Mouse (Mus musculus) heart, adult 2 months (tissue): ENCODE results near the gene Srpk1. TPM values are rescaled to one million over a fixed set of nuclear protein-coding genes. Genes with fewer than 3 reads are reported as not detected.

ENCODE experiments used
- DNase-seq, 2 experiments: peaks; one replicate each; pipeline ENCODE4 v3.0.0; 2021
- H3K27ac ChIP-seq: fragments of 200-600 bp; 2 replicates; pipeline ENCODE4 v1.8.1; 2022
- H3K27me3 ChIP-seq: fragments of 200-500 bp; 2 replicates; pipeline ENCODE4 v1.6.1; 2012; ENCODE audit warnings: mild to moderate bottlenecking, low read length, inconsistent platforms, mixed read lengths; ENCODE audit not compliant: control insufficient read depth, insufficient read depth
- H3K36me3 ChIP-seq: fragments of 200-500 bp; 2 replicates; pipeline ENCODE4 v1.6.1; 2012; ENCODE audit warnings: low read length, inconsistent platforms; ENCODE audit not compliant: control insufficient read depth, insufficient read depth
- H3K4me1 ChIP-seq: fragments of 200-500 bp; 2 replicates; pipeline ENCODE4 v1.6.1; 2011; ENCODE audit warnings: low read length; ENCODE audit not compliant: control insufficient read depth, insufficient read depth
- H3K4me3 ChIP-seq: fragments of 200-600 bp; 2 replicates; pipeline ENCODE4 v1.8.1; 2022
- H3K79me2 ChIP-seq: fragments of 200-500 bp; replicated peaks from 2 replicates; pipeline ENCODE4 v1.6.1; 2012; ENCODE audit warnings: mild to moderate bottlenecking, inconsistent platforms, low read length, moderate library complexity, mixed read lengths; ENCODE audit not compliant: control insufficient read depth, insufficient read depth
- H3K9ac ChIP-seq: fragments of 200-500 bp; 2 replicates; pipeline ENCODE4 v1.6.1; 2012; ENCODE audit warnings: low read depth, mild to moderate bottlenecking, control low read depth, inconsistent platforms, low read length, mixed read lengths
- CTCF ChIP-seq: fragments of 200-600 bp; IDR thresholded peaks from 2 replicates; pipeline ENCODE4 v1.8.1; 2022; ENCODE audit warnings: antibody characterized with exemption, mild to moderate bottlenecking, moderate library complexity
- EP300 ChIP-seq: fragments of 200-500 bp; IDR thresholded peaks from 2 replicates; pipeline ENCODE4 v1.6.1; 2011; ENCODE audit warnings: low read depth, low read length, control low read depth; ENCODE audit not compliant: insufficient read depth
- POLR2A ChIP-seq: fragments of 200-500 bp; IDR thresholded peaks from 2 replicates; pipeline ENCODE4 v1.6.1; 2011; ENCODE audit warnings: mild to moderate bottlenecking, low read depth, low read length, control low read depth; ENCODE audit not compliant: insufficient read depth
- WGBS: fragments of 180-500 bp; shearing (Covaris S2); methylation state at CpG from one replicate; pipeline ENCODE4 v1.1.7; 2018; 5-methylcytosine and 5-hydroxymethylcytosine counted together
- intact Hi-C: fragments of 180-260 bp; cut with DNase I; formaldehyde crosslinking; loops from one replicate; pipeline ENCODE4 v1.15.1; 2025
- long read RNA-seq: library from polyadenylated mRNA; stranded (forward); transcript quantifications from one replicate; pipeline ENCODE4 v2.0.0, GENCODE M21; 2021
- polyA plus RNA-seq: library from polyadenylated mRNA; depleted of rRNA; stranded (reverse); fragments of >200 nt; gene quantifications from 2 replicates; pipeline ENCODE4 v1.2.3, GENCODE M21; 2012; rRNA removed
- total RNA-seq, 2 experiments: library from RNA; stranded (reverse); gene quantifications; 2 replicates each; pipeline ENCODE4 v1.2.3; 2021

The Srpk1 gene
- total RNA-seq, result 10 to 100 TPM; 32.1 to 32.6 TPM
- 11.9 and 19.6 TPM in 2 replicates for polyA plus RNA-seq
- long read RNA-seq, full-length matches to known transcripts, result 20 of 34 reads
- long read RNA-seq, partial matches to known transcripts, result 3 of 34 reads
- long read RNA-seq, other reads (novel, unspliced or antisense), result 11 of 34 reads

GRCm38 (mm10) chr17:28622300-28622759 lies at the start of gene Srpk1:
TSS of gene Srpk1 (minus strand) at chr17:28622709.
- peak within 1 kb of the TSS; percentile 89 for H3K27ac ChIP-seq
- H3K27me3 ChIP-seq, result no peaks in the 10 kb centered on the region
- intact Hi-C loops, result loop anchor here (5.0 kb wide), 1 partner anchor 70 kb away; the partner anchor contains the start of genes Mapk14 and Slc26a8
- TF ChIP-seq CTCF, result no peak
- peak; percentile 63 for TF ChIP-seq POLR2A
- peak within 1 kb of the TSS; percentile 87 for H3K9ac ChIP-seq
- H3K79me2 ChIP-seq, result peaks cover 4% of the 10 kb centered on the region
- DNase-seq, result peak; percentile 94
- H3K36me3 ChIP-seq, result no peaks in the 10 kb centered on the region
- peak within 1 kb of the TSS; percentile 98 for H3K4me3 ChIP-seq
- WGBS, result under 1% methylated on average over 50 of the region's 53 CpGs
- no peaks in the 10 kb centered on the region for H3K4me1 ChIP-seq

GRCm38 (mm10) chr17:28659564-28659963 lies 37.1 kb upstream of the Srpk1 start:
- no peak overlapping the region for H3K27ac ChIP-seq
- no peaks in the 10 kb centered on the region for H3K36me3 ChIP-seq
- H3K4me1 ChIP-seq, result no peaks in the 10 kb centered on the region
- no peaks in the 10 kb centered on the region for H3K79me2 ChIP-seq
- no peak for DNase-seq
- intact Hi-C loops, result no loop called here
- no peaks in the 10 kb centered on the region for H3K27me3 ChIP-seq
- no peak overlapping the region for H3K9ac ChIP-seq
- WGBS, result 36% methylated on average over 6 of the region's 6 CpGs
- TF ChIP-seq CTCF (no peak), EP300 (no peak), POLR2A (no peak)
- H3K4me3 ChIP-seq, result no peak overlapping the region

- H3K4me3 ChIP-seq, result no peak overlapping the region
- no peak for DNase-seq
- WGBS, result 22% methylated on average over 4 of the region's 4 CpGs
- TF ChIP-seq CTCF (no peak), EP300 (no peak), POLR2A (no peak)
- no peaks in the 10 kb centered on the region for H3K36me3 ChIP-seq
- no peaks in the 10 kb centered on the region for H3K4me1 ChIP-seq
- H3K9ac ChIP-seq, result no peak overlapping the region
- no peak overlapping the region for H3K27ac ChIP-seq
- intact Hi-C loops, result no loop called here
- H3K79me2 ChIP-seq, result no peaks in the 10 kb centered on the region
- no peaks in the 10 kb centered on the region for H3K27me3 ChIP-seq
These were observed 35.4 kb upstream of the Srpk1 start for GRCm38 (mm10) chr17:28657936-28658335.

GRCm38 (mm10) chr17:28650268-28650667 lies 27.8 kb upstream of the Srpk1 start:
- H3K27me3 ChIP-seq, result no peaks in the 10 kb centered on the region
- intact Hi-C loops, result no loop called here
- H3K9ac ChIP-seq, result no peak overlapping the region
- TF ChIP-seq CTCF, result no peak
- TF ChIP-seq POLR2A, result no peak
- no peak for TF ChIP-seq EP300
- H3K4me1 ChIP-seq, result no peaks in the 10 kb centered on the region
- no peak overlapping the region for H3K27ac ChIP-seq
- no peak for DNase-seq
- no peak overlapping the region for H3K4me3 ChIP-seq
- 60% methylated on average over 3 of the region's 3 CpGs for WGBS
- H3K79me2 ChIP-seq, result no peaks in the 10 kb centered on the region
- H3K36me3 ChIP-seq, result no peaks in the 10 kb centered on the region

GRCm38 (mm10) chr17:28648607-28649370 lies 26.3 kb upstream of the Srpk1 start:
- Histone ChIP-seq H3K36me3 (no peaks in the 10 kb centered on the region), H3K27me3 (no peaks in the 10 kb centered on the region), H3K9ac (no peak overlapping the region), H3K27ac (no peak overlapping the region), H3K79me2 (no peaks in the 10 kb centered on the region), H3K4me1 (no peaks in the 10 kb centered on the region), H3K4me3 (no peak overlapping the region)
- TF ChIP-seq CTCF, result peak; percentile 65
- TF ChIP-seq POLR2A, result no peak
- peak in 1 of 2 experiments; percentile 13 for DNase-seq
- 38% methylated on average over 6 of the region's 6 CpGs for WGBS
- intact Hi-C loops, result loop anchor here (5.0 kb wide), 1 partner anchor 101 kb away; the partner anchor contains the start of gene Clpsl2

GRCm38 (mm10) chr17:28646221-28646620 lies 23.7 kb upstream of the Srpk1 start:
- H3K27me3 ChIP-seq, result no peaks in the 10 kb centered on the region
- no peak overlapping the region for H3K4me3 ChIP-seq
- no peak overlapping the region for H3K9ac ChIP-seq
- no peaks in the 10 kb centered on the region for H3K79me2 ChIP-seq
- intact Hi-C loops, result loop anchor here (5.0 kb wide), 1 partner anchor 99 kb away; the partner anchor contains the start of gene Clpsl2
- no peak overlapping the region for H3K27ac ChIP-seq
- H3K36me3 ChIP-seq, result no peaks in the 10 kb centered on the region
- no peak for DNase-seq
- 71% methylated on average over 3 of the region's 3 CpGs for WGBS
- TF ChIP-seq CTCF (no peak), EP300 (no peak), POLR2A (no peak)
- no peaks in the 10 kb centered on the region for H3K4me1 ChIP-seq
